Mouse (Mus musculus) G1E (cell line): ENCODE results near the gene Csdc2. TPM values are rescaled to one million over a fixed set of nuclear protein-coding genes. Genes with fewer than 3 reads are reported as not detected.

Source experiments
- ATAC-seq: 2 replicates; pipeline ENCODE4 v1.8.0; 2016; ENCODE audit warnings: mild to moderate bottlenecking; ENCODE audit not compliant: insufficient number of reproducible peaks, poor library complexity, low FRiP score, severe bottlenecking; ENCODE audit errors: extremely low read depth
- DNase-seq: peaks from one replicate; pipeline ENCODE4 v3.0.0; 2012; ENCODE audit warnings: low spot score
- H3K27me3 ChIP-seq: 2 replicates; pipeline ENCODE4 v1.6.1; 2012; ENCODE audit warnings: mild to moderate bottlenecking, low read length, inconsistent platforms; ENCODE audit not compliant: insufficient read depth
- H3K36me3 ChIP-seq: replicated peaks from 2 replicates; pipeline ENCODE3; 2012; ENCODE audit warnings: mild to moderate bottlenecking, inconsistent platforms
- H3K4me1 ChIP-seq: 2 replicates; pipeline ENCODE4 v1.6.1; 2012; ENCODE audit warnings: low read depth, low read length, inconsistent platforms, mixed read lengths; ENCODE audit not compliant: insufficient read depth
- H3K4me3 ChIP-seq: 2 replicates; pipeline ENCODE4 v1.5.1; 2012; ENCODE audit warnings: low read depth, mild to moderate bottlenecking, inconsistent platforms, low read length, moderate library complexity, mixed read lengths
- H3K9me3 ChIP-seq: replicated peaks from 2 replicates; pipeline ENCODE4 v1.6.1; 2012; ENCODE audit warnings: inconsistent platforms
- CTCF ChIP-seq: IDR thresholded peaks from 2 replicates; pipeline ENCODE4 v1.5.1; 2012; ENCODE audit warnings: low read depth, low read length, inconsistent platforms, mixed read lengths
- GATA1 ChIP-seq: IDR thresholded peaks from 2 replicates; pipeline ENCODE4 v1.6.1; 2012; ENCODE audit warnings: borderline replicate concordance, low read length, inconsistent platforms, mixed read lengths
- GATA2 ChIP-seq: IDR thresholded peaks from 2 replicates; pipeline ENCODE4 v1.6.1; 2012; ENCODE audit warnings: low read depth, low read length, inconsistent platforms, borderline replicate concordance
- POLR2AphosphoS5 ChIP-seq: IDR thresholded peaks from 2 replicates; pipeline ENCODE4 v1.6.1; 2012; ENCODE audit warnings: low read depth, low read length, inconsistent platforms; ENCODE audit not compliant: insufficient replicate concordance
- TAL1 ChIP-seq: conservative IDR thresholded peaks from 2 replicates; pipeline ENCODE4 v1.6.1; 2012; ENCODE audit warnings: low read depth, low read length, inconsistent platforms, mixed read lengths
- polyA plus RNA-seq: library from polyadenylated mRNA; stranded (reverse); fragments of >175 nt; gene quantifications from 2 replicates; pipeline ENCODE4 v1.2.3, GENCODE M21; 2012
- total RNA-seq, 2 experiments: library from RNA; stranded (forward) in 1 of 2; stranded (reverse) in 1 of 2; fragments of 200-1000 nt in 1 of 2; fragments of >200 nt in 1 of 2; fragmentation: Nextera tagmentation in 1 of 2; gene quantifications; 2 replicates each; pipeline ENCODE4 v1.2.3; 2014 to 2017

Gene Csdc2
- total RNA-seq (2014; fragmentation: Nextera tagmentation) (not detected in 2 replicates), total RNA-seq (2017) (0.17 TPM in 1 of 2 replicates, not detected in the other), polyA plus RNA-seq (not detected in 2 replicates)

GRCm38 (mm10) chr15:81936679-81937078 is at the start of gene Csdc2:
Gene Csdc2 (plus strand): TSS chr15:81936759.
- H3K4me1 ChIP-seq = peaks cover 50% of the 10 kb centered on the region
- H3K4me3 ChIP-seq = no peak within 1 kb of the TSS
- ATAC-seq (no peak), DNase-seq (no peak)
- no peak for TF ChIP-seq POLR2AphosphoS5
- no peaks in the 10 kb centered on the region for H3K9me3 ChIP-seq
- H3K27me3 ChIP-seq = peaks cover 49% of the 10 kb centered on the region
- no peaks in the 10 kb centered on the region for H3K36me3 ChIP-seq

GRCm38 (mm10) chr15:81886795-81887550 is 49.6 kb upstream of the Csdc2 start:
- ATAC-seq = no peak
- H3K4me3 ChIP-seq = no peak overlapping the region
- no peak for DNase-seq
- H3K4me1 ChIP-seq = peaks cover 42% of the 10 kb centered on the region
- TF ChIP-seq GATA2 (no peak), POLR2AphosphoS5 (no peak), GATA1 (no peak)
- no peaks in the 10 kb centered on the region for H3K9me3 ChIP-seq
- H3K27me3 ChIP-seq = no peaks in the 10 kb centered on the region
- H3K36me3 ChIP-seq = peaks cover 90% of the 10 kb centered on the region

GRCm38 (mm10) chr15:81889175-81889574 is 47.4 kb upstream of the Csdc2 start:
- Histone ChIP-seq H3K27me3 (no peaks in the 10 kb centered on the region), H3K4me1 (peaks cover 44% of the 10 kb centered on the region)

GRCm38 (mm10) chr15:81891140-81891802 is 45.3 kb upstream of the Csdc2 start:
- Histone ChIP-seq H3K36me3 (peaks cover 93% of the 10 kb centered on the region), H3K27me3 (no peaks in the 10 kb centered on the region), H3K4me1 (peaks cover 43% of the 10 kb centered on the region), H3K4me3 (no peak overlapping the region), H3K9me3 (no peaks in the 10 kb centered on the region)
- TF ChIP-seq GATA1 (no peak), CTCF (no peak), POLR2AphosphoS5 (no peak)
- ATAC-seq = no peak
- DNase-seq = no peak

More at GRCm38 (mm10) chr15:81889175-81889574, 47.4 kb upstream of the Csdc2 start:
- Histone ChIP-seq H3K4me3 (no peak overlapping the region), H3K36me3 (peaks cover 91% of the 10 kb centered on the region), H3K9me3 (no peaks in the 10 kb centered on the region)
- TF ChIP-seq CTCF = no peak
- no peak for TF ChIP-seq POLR2AphosphoS5
- TF ChIP-seq TAL1 = no peak
- TF ChIP-seq GATA1 = no peak
- no peak for TF ChIP-seq GATA2
- DNase-seq = no peak
- no peak for ATAC-seq

GRCm38 (mm10) chr15:81891822-81892580 is 44.6 kb upstream of the Csdc2 start:
- Histone ChIP-seq H3K27me3 (no peaks in the 10 kb centered on the region), H3K4me3 (peak overlapping the region; percentile 28; the same call in 1 of the 2 replicates), H3K4me1 (peaks cover 41% of the 10 kb centered on the region), H3K9me3 (no peaks in the 10 kb centered on the region), H3K36me3 (peaks cover 94% of the 10 kb centered on the region)
- no peak for TF ChIP-seq GATA1
- no peak for TF ChIP-seq GATA2
- TF ChIP-seq TAL1 = no peak
- no peak for TF ChIP-seq CTCF
- no peak for TF ChIP-seq POLR2AphosphoS5
- ATAC-seq (peak; percentile 54; the same call in 1 of the 2 replicates), DNase-seq (peak; percentile 26)

- no peak for TF ChIP-seq POLR2AphosphoS5
- no peak for TF ChIP-seq GATA2
- no peak for TF ChIP-seq CTCF
- no peak for TF ChIP-seq GATA1
- no peak for TF ChIP-seq TAL1
- Histone ChIP-seq H3K9me3 (no peaks in the 10 kb centered on the region), H3K27me3 (no peaks in the 10 kb centered on the region), H3K36me3 (peaks cover 95% of the 10 kb centered on the region), H3K4me3 (no peak overlapping the region), H3K4me1 (peaks cover 33% of the 10 kb centered on the region)
- no peak for DNase-seq
- no peak for ATAC-seq
Observed at GRCm38 (mm10) chr15:81894002-81894401, 42.6 kb upstream of the Csdc2 start.
